Mouse (Mus musculus) C2C12 (cell line): ENCODE measurements around the gene Zfyve9.

ENCODE experiments used
- CTCF ChIP-seq: IDR thresholded peaks from one replicate; pipeline ENCODE4 v1.5.1; 2011; ENCODE audit not compliant: control insufficient read depth, insufficient read depth, insufficient read length
- MAX ChIP-seq: IDR thresholded peaks from one replicate; pipeline ENCODE4 v1.6.1; 2011; ENCODE audit warnings: mild to moderate bottlenecking, control low read depth
- MYOG ChIP-seq: IDR thresholded peaks from one replicate; pipeline ENCODE4 v1.6.1; 2011; ENCODE audit not compliant: control insufficient read depth, insufficient read length; ENCODE audit errors: extremely low read depth
- USF1 ChIP-seq: IDR thresholded peaks from one replicate; pipeline ENCODE4 v1.6.1; 2011; ENCODE audit warnings: low read depth, mild to moderate bottlenecking, control low read depth, moderate library complexity

DNA sequence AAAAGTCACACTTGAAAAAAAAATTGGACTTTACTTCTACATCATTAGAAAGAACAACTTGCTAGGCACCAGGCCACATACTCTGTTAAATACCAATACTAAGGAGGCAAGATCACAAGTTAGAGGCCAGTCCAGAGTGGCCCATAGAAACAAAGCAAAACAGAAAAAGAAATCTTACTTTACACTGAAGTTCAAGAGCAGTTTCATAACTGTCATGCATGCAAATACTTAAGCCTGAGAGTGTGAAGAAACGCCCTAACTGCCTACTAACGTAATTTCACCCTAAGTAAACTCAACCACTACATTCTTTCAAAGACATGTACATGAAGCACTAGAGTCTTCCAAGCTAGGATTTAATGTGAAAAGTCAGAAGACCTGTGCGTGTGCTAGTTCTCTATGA is 45.1 kb upstream of the Zfyve9 start:
- TF ChIP-seq CTCF (no peak), MAX (no peak), USF1 (no peak), MYOG (no peak)
